Mouse (Mus musculus) liver, embryonic 14.5 days (tissue): ENCODE data around the gene Gm5072. TPM values are rescaled to one million over a fixed set of nuclear protein-coding genes. Genes with fewer than 3 reads are reported as not detected.
"Not testable (repeated sequence)": the region's sequence is repeated elsewhere in the genome, so short reads cannot be mapped to it uniquely, and the experiment has no call there.

ENCODE experiments used
- ATAC-seq: fragments of 200-750 bp; cut with Nextera tagmentation; 2 replicates; pipeline ENCODE4 v1.8.0; 2017; ENCODE audit warnings: moderate number of reproducible peaks, mild to moderate bottlenecking, moderate library complexity; ENCODE audit not compliant: insufficient read depth
- DNase-seq, 3 experiments: peaks; one replicate each; pipeline ENCODE4 v3.0.0-alpha.2; 2012 to 2013; ENCODE audit warnings: low read depth in 3 of 3, low spot score in 3 of 3
- H3K27ac ChIP-seq: fragments of 300-500 bp; sonication (generic); 2 replicates; pipeline ENCODE4 v1.5.1; 2014; ENCODE audit warnings: moderate library complexity, mild to moderate bottlenecking, control low read depth, inconsistent platforms
- H3K27me3 ChIP-seq: fragments of 300-500 bp; sonication (generic); 2 replicates; pipeline ENCODE4 v1.6.1; 2014; ENCODE audit warnings: mild to moderate bottlenecking, low read length, moderate library complexity; ENCODE audit not compliant: control insufficient read depth, insufficient read depth
- H3K36me3 ChIP-seq: fragments of 300-500 bp; sonication (generic); replicated peaks from 2 replicates; pipeline ENCODE4 v1.6.1; 2014; ENCODE audit warnings: low read depth; ENCODE audit not compliant: control insufficient read depth, insufficient read depth
- H3K4me1 ChIP-seq, 2 experiments: fragments of 200-500 bp in 1 of 2; fragments of 300-500 bp in 1 of 2; sonication (generic) in 1 of 2; replicated peaks; 2 replicates each; pipeline ENCODE4 v1.6.1; 2012 to 2014; ENCODE audit warnings: antibody characterized with exemption in 1 of 2, inconsistent platforms in 1 of 2, low read length in 1 of 2; ENCODE audit not compliant: control insufficient read depth in 2 of 2, insufficient read depth in 2 of 2
- H3K4me2 ChIP-seq: fragments of 300-500 bp; sonication (generic); 2 replicates; pipeline ENCODE4 v1.6.1; 2014; ENCODE audit warnings: low read depth, mild to moderate bottlenecking, control low read depth, moderate library complexity
- H3K4me3 ChIP-seq, 2 experiments: fragments of 200-500 bp in 1 of 2; fragments of 300-500 bp in 1 of 2; sonication (generic) in 1 of 2; 2 replicates each; pipeline ENCODE4 v1.5.1; 2012 to 2014; ENCODE audit warnings: low read depth in 2 of 2, low read length in 2 of 2, mild to moderate bottlenecking in 2 of 2, control low read depth in 1 of 2, inconsistent platforms in 1 of 2, moderate library complexity in 1 of 2; ENCODE audit not compliant: insufficient read depth in 1 of 2
- H3K9ac ChIP-seq: fragments of 300-500 bp; sonication (generic); replicated peaks from 2 replicates; pipeline ENCODE4 v1.6.1; 2014; ENCODE audit warnings: mild to moderate bottlenecking, control low read depth, moderate library complexity
- H3K9me3 ChIP-seq: fragments of 300-500 bp; sonication (generic); 2 replicates; pipeline ENCODE4 v1.6.1; 2016; ENCODE audit warnings: low read length, mixed read lengths; ENCODE audit not compliant: control insufficient read depth
- WGBS: fragments of 180-500 bp; shearing (Covaris S2); extraction: QIAGEN DNeasy Blood & Tissue Kit; methylation state at CpG from one replicate; pipeline ENCODE4 v1.1.7; 2014; ENCODE audit not compliant: insufficient replicate concordance; 5-methylcytosine and 5-hydroxymethylcytosine counted together
- polyA plus RNA-seq, 2 experiments: library from polyadenylated mRNA; depleted of rRNA in 1 of 2; stranded (reverse) in 1 of 2; unstranded in 1 of 2; fragments of >200 nt; fragmentation: Nextera tagmentation in 1 of 2; extraction: Ambion mirVana in 1 of 2; gene quantifications; 2 replicates each; pipeline versions ENCODE4 v1.2.1 to v1.2.3; 2012 to 2014

Gene Gm5072
- polyA plus RNA-seq (2012; rRNA removed) = not detected in 2 replicates
- polyA plus RNA-seq (2014; fragmentation: Nextera tagmentation; extraction: Ambion mirVana) = not detected in 2 replicates

DNA sequence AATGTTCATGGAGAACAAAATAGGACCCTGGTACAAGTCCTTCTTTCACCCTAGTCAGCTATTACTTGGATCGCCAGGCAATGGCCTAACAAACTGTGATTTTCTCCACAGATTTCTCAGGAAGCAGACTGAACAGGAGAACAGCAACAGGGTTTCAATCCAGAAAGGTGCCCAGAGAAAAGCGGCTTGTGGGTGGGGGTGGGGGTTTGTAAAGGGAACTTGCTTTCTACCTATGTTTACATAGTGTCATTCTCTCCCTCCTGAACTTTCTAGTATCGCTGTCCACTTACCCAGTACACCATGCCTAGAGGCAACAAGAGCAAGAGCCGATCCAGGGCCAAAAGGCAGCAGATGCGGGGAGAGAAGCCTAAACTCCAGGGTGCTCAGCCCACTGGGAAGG is at the start of gene Gm5072:
Gene Gm5072 (plus strand): TSS at position 301 of the 400 bp plus-strand sequence.
- H3K4me2 ChIP-seq, H3K4me3 ChIP-seq, H3K27me3 ChIP-seq, ATAC-seq, H3K4me1 ChIP-seq, DNase-seq, H3K9me3 ChIP-seq, H3K9ac ChIP-seq, H3K36me3 ChIP-seq, H3K27ac ChIP-seq: not testable (repeated sequence)
- WGBS = no CpG with 5 or more reads among the region's 5 CpGs

Other genes with a start within 250 kb of the Gm5072 start
- gene Mageb2, start 60.8 kb upstream of the Gm5072 start, polyA plus RNA-seq (2012; rRNA removed) = not detected in 2 replicates
- gene Mageb2, start 60.8 kb upstream of the Gm5072 start, polyA plus RNA-seq (2014; fragmentation: Nextera tagmentation; extraction: Ambion mirVana) = not detected in 2 replicates
- not detected in 2 replicates for gene Gm8914, start 87.6 kb downstream of the Gm5072 start, polyA plus RNA-seq (2012; rRNA removed)
- not detected in 2 replicates for gene Gm8914, start 87.6 kb downstream of the Gm5072 start, polyA plus RNA-seq (2014; fragmentation: Nextera tagmentation; extraction: Ambion mirVana)
- gene 1700084M14Rik, start 183.4 kb downstream of the Gm5072 start, polyA plus RNA-seq (2012; rRNA removed) = not detected in 2 replicates
- gene 1700084M14Rik, start 183.4 kb downstream of the Gm5072 start, polyA plus RNA-seq (2014; fragmentation: Nextera tagmentation; extraction: Ambion mirVana) = not detected in 2 replicates
- gene Gm14781, start 239.7 kb downstream of the Gm5072 start, polyA plus RNA-seq (2012; rRNA removed) = not detected in 2 replicates
- gene Gm14781, start 239.7 kb downstream of the Gm5072 start, polyA plus RNA-seq (2014; fragmentation: Nextera tagmentation; extraction: Ambion mirVana) = not detected in 2 replicates